Mouse (Mus musculus) left cerebral cortex, postnatal 25 days (tissue): ENCODE data around the gene Ndrg4. TPM values are rescaled to one million over a fixed set of nuclear protein-coding genes. Genes with fewer than 3 reads are reported as not detected.
"Not testable (repeated sequence)": the region's sequence is repeated elsewhere in the genome, so short reads cannot be mapped to it uniquely, and the experiment has no call there.

Source experiments
- DNase-seq, 2 experiments: peaks; one replicate each; pipeline ENCODE4 v3.0.0; 2022; ENCODE audit warnings: low spot score in 2 of 2, mixed read lengths in 1 of 2
- intact Hi-C: fragments of 180-260 bp; cut with DNase I; formaldehyde crosslinking; loops from one replicate; pipeline ENCODE4 v1.15.1; 2025
- total RNA-seq, 2 experiments: library from RNA; stranded (reverse); gene quantifications; 2 replicates each; pipeline ENCODE4 v1.2.3; 2021

Ndrg4 gene
- total RNA-seq = 1,000 to 10,000 TPM; 1,687 to 1,794 TPM

- intact Hi-C loops = no loop called here
These were observed at the start of gene Ndrg4 for GRCm38 (mm10) chr8:95676631-95677030. Ndrg4 (plus strand) TSS chr8:95676980.

GRCm38 (mm10) chr8:95632840-95633239 lies 43.9 kb upstream of the Ndrg4 start:
- no peak for DNase-seq
- intact Hi-C loops = loop anchor here (2.0 to 5.0 kb wide), 2 partner anchors 46 to 201 kb away; partner anchors contain the start of gene Cfap20

More at GRCm38 (mm10) chr8:95676631-95677030, at the start of gene Ndrg4:
- no peak for DNase-seq

- DNase-seq = peak; percentile 87 to 95
- intact Hi-C loops = loop anchor here (2.0 to 5.0 kb wide), 2 partner anchors 45 to 201 kb away; partner anchors contain the start of gene Cfap20
These were observed 43.3 kb upstream of the Ndrg4 start, which contains the start of gene Gins3 for GRCm38 (mm10) chr8:95633262-95634062. Gins3 (plus strand) TSS chr8:95633453.

- intact Hi-C loops = loop anchor here (5.0 kb wide), 1 partner anchor 202 kb away; the partner anchor contains the start of gene Cfap20
- DNase-seq = no peak
These were observed 42.8 kb upstream of the Ndrg4 start for GRCm38 (mm10) chr8:95634063-95634340.

GRCm38 (mm10) chr8:95644942-95645341 lies 31.8 kb upstream of the Ndrg4 start:
- intact Hi-C loops = no loop called here

GRCm38 (mm10) chr8:95648251-95648650 lies 28.5 kb upstream of the Ndrg4 start:
- intact Hi-C loops = no loop called here
- no peak for DNase-seq

More at GRCm38 (mm10) chr8:95644942-95645341, 31.8 kb upstream of the Ndrg4 start:
- no peak for DNase-seq

- intact Hi-C loops = no loop called here
- DNase-seq = no peak
These were observed 23.4 kb upstream of the Ndrg4 start for GRCm38 (mm10) chr8:95653351-95653750.

- no peak for DNase-seq
- intact Hi-C loops = no loop called here
These were observed 20.9 kb upstream of the Ndrg4 start for GRCm38 (mm10) chr8:95655831-95656230.

GRCm38 (mm10) chr8:95656316-95657002 lies 20.3 kb upstream of the Ndrg4 start:
- DNase-seq = no peak
- intact Hi-C loops = no loop called here

- DNase-seq = no peak
- intact Hi-C loops = no loop called here
These were observed 19.3 kb upstream of the Ndrg4 start for GRCm38 (mm10) chr8:95657523-95657922.

GRCm38 (mm10) chr8:95660334-95660882 lies 16.4 kb upstream of the Ndrg4 start:
- intact Hi-C loops = no loop called here
- DNase-seq = no peak

GRCm38 (mm10) chr8:95661085-95661484 lies 15.7 kb upstream of the Ndrg4 start:
- intact Hi-C loops = no loop called here
- no peak for DNase-seq

GRCm38 (mm10) chr8:95661575-95661974 lies 15.2 kb upstream of the Ndrg4 start:
- DNase-seq = peak in 1 of 2 experiments; percentile 27
- intact Hi-C loops = no loop called here

GRCm38 (mm10) chr8:95662885-95663598 lies 13.7 kb upstream of the Ndrg4 start:
- no peak for DNase-seq
- intact Hi-C loops = no loop called here

- no peak for DNase-seq
- intact Hi-C loops = no loop called here
These were observed 13.2 kb upstream of the Ndrg4 start for GRCm38 (mm10) chr8:95663599-95663949.

GRCm38 (mm10) chr8:95665813-95666452 lies 10.8 kb upstream of the Ndrg4 start:
- DNase-seq, intact Hi-C loops: not testable (repeated sequence)

GRCm38 (mm10) chr8:95668163-95668958 lies 8.4 kb upstream of the Ndrg4 start:
- intact Hi-C loops = no loop called here
- no peak for DNase-seq

- DNase-seq = no peak
- intact Hi-C loops = no loop called here
These were observed 6.8 kb upstream of the Ndrg4 start for GRCm38 (mm10) chr8:95669967-95670366.

GRCm38 (mm10) chr8:95671861-95672260 lies 4.9 kb upstream of the Ndrg4 start:
- intact Hi-C loops = no loop called here
- DNase-seq = no peak
